Mouse (Mus musculus) central nervous system, embryonic 11.5 days (tissue): ENCODE results near the gene Defa31. TPM values are rescaled to one million over a fixed set of nuclear protein-coding genes. Genes with fewer than 3 reads are reported as not detected.

Experiments
- polyA plus RNA-seq: library from polyadenylated mRNA; depleted of rRNA; stranded (reverse); fragments of >200 nt; gene quantifications from 2 replicates; pipeline ENCODE4 v1.2.3, GENCODE M21; 2012; rRNA removed

The Defa31 gene
- polyA plus RNA-seq = not detected in 2 replicates

DNA sequence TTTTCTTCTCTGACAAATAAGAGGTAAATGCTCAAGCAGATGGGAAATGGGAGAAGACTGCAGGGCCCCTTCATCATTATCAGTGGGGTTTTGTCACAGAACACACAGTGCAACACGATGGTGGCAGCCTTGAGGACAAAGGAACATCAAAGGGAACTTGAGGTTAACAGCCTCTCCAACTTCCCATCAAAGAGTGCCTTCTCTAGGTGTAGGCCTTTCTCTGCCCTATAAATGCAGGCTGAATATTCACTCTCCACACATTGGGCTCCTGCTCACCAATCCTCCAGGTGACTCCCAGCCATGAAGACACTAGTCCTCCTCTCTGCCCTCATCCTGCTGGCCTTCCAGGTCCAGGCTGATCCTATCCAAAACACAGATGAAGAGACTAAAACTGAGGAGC is at the start of gene Defa31:
Gene Defa31, plus strand, starts transcription at position 301 of the 400 bp plus-strand sequence.

DNA sequence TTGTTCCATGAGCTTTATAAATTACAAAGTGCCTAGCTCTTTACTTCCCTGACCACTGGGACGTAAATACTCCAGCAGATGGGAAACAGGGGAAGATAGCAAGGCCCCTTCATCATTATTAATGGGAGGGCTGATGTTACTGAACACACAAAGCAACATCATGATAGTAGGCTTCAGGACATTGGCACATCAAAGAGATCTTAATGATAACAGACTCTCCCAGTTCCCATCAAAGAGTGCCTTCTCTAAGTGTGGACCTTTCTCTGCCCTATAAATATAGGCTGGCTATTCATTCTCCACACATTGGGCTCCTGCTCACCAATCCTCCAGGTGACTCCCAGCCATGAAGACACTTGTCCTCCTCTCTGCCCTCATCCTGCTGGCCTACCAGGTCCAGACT is 29.4 kb upstream of the Defa31 start, which contains the start of gene Defa22:
Gene Defa22, plus strand, starts transcription at position 301 of the 400 bp plus-strand sequence.

DNA sequence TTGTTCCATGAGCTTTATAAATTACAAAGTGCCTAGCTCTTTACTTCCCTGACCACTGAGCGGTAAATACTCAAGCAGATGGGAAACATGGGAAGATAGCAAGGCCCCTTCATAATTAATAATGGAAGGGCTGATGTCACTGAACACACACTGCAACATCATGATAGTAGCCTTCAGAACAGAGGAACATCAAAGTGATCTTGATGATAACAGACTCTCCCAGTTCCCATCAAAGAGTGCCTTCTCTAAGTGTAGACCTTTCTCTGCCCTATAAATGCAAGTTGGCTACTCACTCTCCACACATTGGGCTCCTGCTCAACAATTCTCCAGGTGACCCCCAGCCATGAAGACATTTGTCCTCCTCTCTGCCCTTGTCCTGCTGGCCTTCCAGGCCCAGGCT is 9.8 kb downstream of the Defa31 start, which contains the start of gene Gm15293:
Gene Gm15293, plus strand, starts transcription at position 301 of the 400 bp plus-strand sequence.

Other genes with a start within 250 kb of the Defa31 start
- not detected in 2 replicates for gene AY761185, start 246.9 kb upstream of the Defa31 start, polyA plus RNA-seq
- gene Defa21, start 166.1 kb upstream of the Defa31 start, polyA plus RNA-seq = not detected in 2 replicates
- not detected in 2 replicates for gene Defa23, start 136.6 kb upstream of the Defa31 start, polyA plus RNA-seq
- not detected in 2 replicates for gene Defa35, start 126.6 kb upstream of the Defa31 start, polyA plus RNA-seq
- gene Defa25, start 107.2 kb upstream of the Defa31 start, polyA plus RNA-seq = not detected in 2 replicates
- gene Gm14851, start 95.6 kb upstream of the Defa31 start, polyA plus RNA-seq = not detected in 2 replicates
- not detected in 2 replicates for gene Defa30, start 57.0 kb upstream of the Defa31 start, polyA plus RNA-seq
- gene Defa22, start 29.3 kb upstream of the Defa31 start, polyA plus RNA-seq = not detected in 2 replicates
- gene Gm15293, start 9.9 kb downstream of the Defa31 start, polyA plus RNA-seq = not detected in 2 replicates
- not detected in 2 replicates for gene Gm15292, start 58.1 kb downstream of the Defa31 start, polyA plus RNA-seq
- gene Defa27, start 123.9 kb downstream of the Defa31 start, polyA plus RNA-seq = not detected in 2 replicates
- not detected in 2 replicates for gene Defa29, start 135.4 kb downstream of the Defa31 start, polyA plus RNA-seq
- gene Defa2, start 186.9 kb downstream of the Defa31 start, polyA plus RNA-seq = 0.35 TPM in 1 of 2 replicates, not detected in the other
- gene Defa33, start 200.2 kb downstream of the Defa31 start, polyA plus RNA-seq = 0.35 TPM in 1 of 2 replicates, not detected in the other
- not detected in 2 replicates for gene Defa36, start 235.8 kb downstream of the Defa31 start, polyA plus RNA-seq